Mouse (Mus musculus) brain, embryonic 14.5 days (tissue): ENCODE measurements around the gene Chmp4b. TPM values are rescaled to one million over a fixed set of nuclear protein-coding genes. Genes with fewer than 3 reads are reported as not detected.

Experiments
- DNase-seq: peaks from one replicate; pipeline ENCODE4 v3.0.0-alpha.2; 2011; ENCODE audit warnings: low read depth
- CTCF ChIP-seq: fragments of 200-500 bp; IDR thresholded peaks from 2 replicates; pipeline ENCODE4 v1.5.1; 2012; ENCODE audit warnings: inconsistent platforms, mild to moderate bottlenecking, moderate library complexity, borderline replicate concordance; ENCODE audit not compliant: insufficient read depth, insufficient read length; ENCODE audit errors: extremely low read depth
- POLR2A ChIP-seq: fragments of 200-500 bp; IDR thresholded peaks from 2 replicates; pipeline ENCODE4 v1.6.1; 2012; ENCODE audit warnings: mild to moderate bottlenecking, inconsistent platforms, borderline replicate concordance; ENCODE audit not compliant: poor library complexity, insufficient read depth, insufficient read length, severe bottlenecking; ENCODE audit errors: extremely low read depth
- polyA plus RNA-seq: library from polyadenylated mRNA; depleted of rRNA; stranded (reverse); fragments of >200 nt; gene quantifications from 2 replicates; pipeline ENCODE4 v1.2.3, GENCODE M21; 2012

Chmp4b gene
- polyA plus RNA-seq, 1 experiment, result 214 TPM

DNA sequence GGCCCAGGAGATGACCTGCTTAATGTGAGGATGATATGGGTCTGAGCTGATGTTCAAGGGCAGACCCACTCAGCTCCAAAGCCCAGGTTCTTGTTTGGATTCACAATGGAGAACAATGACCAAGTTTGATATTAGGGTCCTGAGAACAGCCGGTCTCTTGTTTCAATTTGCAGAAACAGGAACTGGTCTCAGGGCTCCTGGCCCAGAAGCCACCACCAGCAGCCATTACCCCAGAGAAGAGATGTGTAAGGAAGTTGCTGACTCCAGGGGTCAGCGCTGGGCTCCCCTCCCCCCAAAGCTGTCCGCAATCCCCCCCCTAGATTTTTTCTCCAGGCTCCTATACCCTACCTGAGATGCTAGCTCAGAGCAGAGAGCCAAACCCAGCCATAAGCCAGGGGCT, 62.5 kb downstream of the Chmp4b start:
- TF ChIP-seq POLR2A (no peak), CTCF (no peak)
- DNase-seq, result no peak

- TF ChIP-seq CTCF (no peak), POLR2A (no peak)
- DNase-seq, result no peak
Measured at GRCm38 (mm10) chr2:154716586-154716985, 65.1 kb downstream of the Chmp4b start.

GRCm38 (mm10) chr2:154717081-154717480, 65.6 kb downstream of the Chmp4b start:
- TF ChIP-seq CTCF (no peak), POLR2A (no peak)
- DNase-seq, result peak; percentile 24

- TF ChIP-seq POLR2A (no peak), CTCF (no peak)
- DNase-seq, result no peak
Measured at GRCm38 (mm10) chr2:154718855-154719556, 67.5 kb downstream of the Chmp4b start.

DNA sequence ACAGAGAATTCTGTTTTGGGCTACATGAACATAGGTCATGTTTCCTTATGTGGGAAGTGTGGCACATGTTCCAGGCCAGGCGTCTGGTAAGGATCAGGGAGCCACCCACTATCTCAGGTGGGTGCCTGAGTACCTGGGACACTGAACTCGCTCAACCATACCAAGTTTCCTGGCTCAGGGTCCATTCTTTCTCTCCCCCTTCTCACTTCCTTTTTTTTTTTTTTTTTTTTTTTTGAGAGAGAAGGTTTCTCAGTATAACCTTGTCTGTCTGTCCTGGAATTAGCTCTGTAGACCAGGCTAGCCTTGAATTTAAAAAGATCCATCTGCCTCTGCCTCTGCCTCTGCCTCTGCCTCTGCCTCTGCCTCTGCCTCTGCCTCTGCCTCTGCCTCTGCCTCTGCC, 68.8 kb downstream of the Chmp4b start:
- no peak for DNase-seq
- no peak for TF ChIP-seq POLR2A
- no peak for TF ChIP-seq CTCF

DNA sequence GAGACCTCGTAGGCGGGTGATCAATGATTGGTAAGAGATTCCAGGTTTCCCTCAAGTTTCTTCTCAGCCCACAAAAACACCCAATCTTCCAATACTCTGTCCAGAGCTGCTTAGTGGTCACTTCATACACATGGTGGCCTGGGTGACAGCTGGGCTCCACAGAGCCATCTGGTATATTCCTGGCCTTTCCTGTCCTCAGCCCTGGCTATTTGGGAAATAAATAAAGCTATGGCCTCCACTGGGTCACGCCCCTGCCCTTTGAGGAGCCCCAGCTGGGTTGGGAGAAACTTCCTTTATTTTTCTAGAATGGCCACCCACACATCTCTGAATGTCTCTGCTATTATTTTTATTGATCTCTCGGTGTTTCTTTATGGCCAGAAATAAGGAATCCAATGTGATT, 72.0 kb downstream of the Chmp4b start:
- DNase-seq, result no peak
- TF ChIP-seq CTCF (no peak), POLR2A (no peak)

DNA sequence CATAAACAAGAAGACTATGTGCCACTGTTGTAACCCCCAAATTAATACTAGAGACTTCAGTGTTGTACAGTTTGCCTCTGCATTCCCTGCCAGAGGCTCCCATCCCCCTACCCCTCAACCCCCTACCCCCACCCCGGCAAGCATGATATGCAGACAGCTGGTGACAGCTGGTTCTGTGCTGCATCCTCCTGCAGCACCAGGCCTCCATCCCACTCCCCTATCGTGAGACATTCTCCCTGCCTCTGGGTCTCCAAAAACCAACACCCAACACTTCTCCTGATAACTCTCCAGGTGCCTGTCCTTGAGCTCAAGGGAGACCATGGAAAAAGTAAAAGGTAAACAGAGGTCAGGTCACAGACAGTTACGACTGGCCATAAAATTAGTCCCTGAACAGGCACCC, 78.2 kb downstream of the Chmp4b start:
- DNase-seq, result no peak
- TF ChIP-seq CTCF, result no peak
- no peak for TF ChIP-seq POLR2A

DNA sequence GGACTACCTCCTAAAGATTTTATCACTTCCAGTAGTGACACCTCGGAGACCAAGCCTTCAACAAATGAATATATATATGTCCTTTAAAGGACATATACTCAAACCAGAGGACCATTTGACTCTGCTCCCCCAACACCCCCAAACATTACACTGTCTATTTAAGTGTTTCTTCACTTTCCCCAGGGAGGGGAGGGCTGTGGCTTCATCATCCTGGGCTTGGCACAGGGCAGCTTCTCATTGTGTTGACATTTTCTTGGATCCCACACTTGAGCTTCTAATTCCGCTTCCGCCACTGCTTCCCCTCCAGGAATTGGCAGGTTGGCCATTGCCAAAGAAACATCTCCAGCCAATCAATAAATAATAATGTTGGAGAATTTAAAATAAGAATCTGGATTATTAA, 79.3 kb downstream of the Chmp4b start:
- DNase-seq, result no peak
- TF ChIP-seq CTCF, result no peak
- TF ChIP-seq POLR2A, result no peak

GRCm38 (mm10) chr2:154731916-154732315, 80.4 kb downstream of the Chmp4b start:
- TF ChIP-seq POLR2A, result no peak
- no peak for TF ChIP-seq CTCF
- DNase-seq, result no peak

DNA sequence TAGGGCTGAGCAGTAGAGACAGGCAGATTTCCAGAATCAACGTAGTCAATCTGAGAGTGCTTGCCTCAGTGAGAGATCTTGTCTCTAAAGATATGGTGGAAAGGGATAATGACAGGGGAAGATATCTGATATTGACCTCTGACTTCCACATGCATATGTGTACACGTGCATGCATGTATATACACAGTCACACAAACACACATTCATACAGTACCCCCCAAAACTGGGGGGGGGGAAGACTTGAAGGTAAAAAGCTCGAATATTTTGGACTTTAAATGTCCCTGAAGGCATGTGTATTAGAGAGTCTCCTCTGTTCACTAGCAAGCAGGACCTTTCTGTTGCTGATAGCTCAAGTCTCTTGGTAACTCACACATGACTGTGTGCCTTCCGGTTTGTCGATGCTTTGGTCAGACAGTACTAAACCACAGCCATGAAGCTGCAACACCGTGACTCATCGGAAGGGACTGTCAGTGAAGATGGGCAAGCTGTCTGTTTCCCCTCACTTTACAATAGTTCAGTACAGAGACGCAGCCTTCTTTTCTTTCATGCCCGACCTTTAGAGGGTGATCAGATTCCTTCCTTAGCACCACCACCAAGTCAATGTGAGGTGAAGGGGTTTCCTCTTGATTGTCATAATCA, 81.1 kb downstream of the Chmp4b start:
- TF ChIP-seq POLR2A, result no peak
- no peak for TF ChIP-seq CTCF
- DNase-seq, result no peak

DNA sequence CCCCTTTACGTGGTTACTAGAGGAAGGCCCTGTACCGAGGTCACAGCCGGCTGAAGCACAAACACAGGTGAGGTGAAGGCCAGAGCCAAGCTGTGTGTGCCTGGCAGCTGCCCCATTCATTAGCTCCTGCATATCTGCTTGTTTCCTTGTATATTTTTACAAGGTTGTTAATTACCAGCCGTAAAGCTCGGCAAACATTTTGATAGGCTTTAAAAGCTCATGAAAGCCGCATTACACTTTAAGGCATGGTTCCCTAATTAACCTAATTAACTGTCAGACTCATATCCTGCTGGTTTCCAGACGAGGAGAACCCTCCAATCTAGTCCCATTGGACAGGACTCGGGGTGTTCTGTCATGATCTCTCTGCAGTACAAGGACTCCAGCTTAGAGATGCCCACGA, 83.5 kb downstream of the Chmp4b start:
- no peak for TF ChIP-seq POLR2A
- TF ChIP-seq CTCF, result no peak
- peak; percentile 62 for DNase-seq

DNA sequence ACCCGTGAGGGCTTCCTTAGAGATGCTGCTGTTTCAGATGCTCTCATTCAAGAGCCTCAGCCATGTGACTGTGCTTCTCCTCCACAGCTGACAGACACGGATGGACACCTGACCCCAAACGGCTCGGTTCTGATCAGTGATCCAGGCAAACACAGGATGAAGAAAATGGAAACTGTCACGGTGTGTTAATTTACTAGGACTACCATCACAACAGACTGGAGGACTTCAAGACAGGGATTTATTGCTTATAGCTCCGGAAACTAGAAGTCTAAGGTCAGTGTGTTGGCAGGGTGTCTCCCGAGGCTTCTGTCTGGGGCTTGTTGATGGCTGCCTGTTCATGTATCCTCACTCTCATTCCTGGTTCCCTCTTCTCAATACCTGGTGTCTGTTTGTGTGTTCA, 83.9 kb downstream of the Chmp4b start:
- no peak for DNase-seq
- TF ChIP-seq POLR2A (no peak), CTCF (no peak)

DNA sequence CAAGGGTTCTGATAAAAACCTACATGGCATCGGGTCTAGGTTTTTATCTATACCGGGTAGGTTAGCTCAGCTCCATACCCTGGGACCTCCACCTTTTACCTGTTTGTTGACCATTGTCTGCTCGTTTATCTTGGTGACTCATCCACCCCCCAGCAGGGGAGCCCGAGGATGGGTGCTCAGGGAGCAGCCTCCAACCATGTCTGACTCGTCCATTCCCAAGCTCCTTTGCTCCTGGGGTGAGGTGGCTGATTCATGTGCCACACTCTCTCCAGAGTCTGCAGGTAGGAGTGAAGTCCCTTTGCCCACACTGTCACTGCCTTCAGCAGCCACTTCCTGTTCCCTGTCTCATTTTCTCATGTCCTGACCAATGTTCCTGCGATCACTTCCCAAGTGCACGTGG, 84.5 kb downstream of the Chmp4b start:
- TF ChIP-seq CTCF (no peak), POLR2A (no peak)
- DNase-seq, result no peak
